Mouse (Mus musculus) stomach, embryonic 14.5 days (tissue): ENCODE measurements at regions not wholly inside any gene's neighbourhood (a gene's known extent, or its start where the extent isn't known, plus 50 kb on each side); places are given as distances from the start of the nearest gene placed in this dataset.

ENCODE experiments used
- ATAC-seq: fragments of 200-750 bp; cut with Nextera tagmentation; 2 replicates; pipeline ENCODE4 v1.8.0; 2017; ENCODE audit warnings: low read depth, moderate TSS enrichment; ENCODE audit not compliant: insufficient number of reproducible peaks, insufficient read depth, low FRiP score
- H3K27ac ChIP-seq: fragments of 300-500 bp; sonication (generic); 2 replicates; pipeline ENCODE4 v1.5.1; 2014; ENCODE audit warnings: mild to moderate bottlenecking, low read length, moderate library complexity, mixed read lengths
- H3K27me3 ChIP-seq: fragments of 300-500 bp; sonication (generic); 2 replicates; pipeline ENCODE4 v1.6.1; 2014; ENCODE audit warnings: low read length, control low read depth, mixed read lengths; ENCODE audit not compliant: control insufficient read depth, insufficient read depth
- H3K36me3 ChIP-seq: fragments of 300-500 bp; sonication (generic); 2 replicates; pipeline ENCODE4 v1.6.1; 2014; ENCODE audit warnings: mild to moderate bottlenecking, control low read depth, low read length, moderate library complexity, mixed read lengths; ENCODE audit not compliant: control insufficient read depth, insufficient read depth
- H3K4me1 ChIP-seq: fragments of 300-500 bp; sonication (generic); 2 replicates; pipeline ENCODE4 v1.6.1; 2014; ENCODE audit warnings: low read length, control low read depth, mixed read lengths; ENCODE audit not compliant: control insufficient read depth, insufficient read depth
- H3K4me2 ChIP-seq: fragments of 300-500 bp; sonication (generic); replicated peaks from 2 replicates; pipeline ENCODE4 v1.6.1; 2014; ENCODE audit warnings: low read depth, low read length, control low read depth
- H3K4me3 ChIP-seq: fragments of 300-500 bp; sonication (generic); 2 replicates; pipeline ENCODE4 v1.5.1; 2014; ENCODE audit warnings: low read depth, low read length, control low read depth
- H3K9ac ChIP-seq: fragments of 300-500 bp; sonication (generic); replicated peaks from 2 replicates; pipeline ENCODE4 v1.6.1; 2014; ENCODE audit warnings: low read depth, mild to moderate bottlenecking, control low read depth, low read length, moderate library complexity, mixed read lengths
- H3K9me3 ChIP-seq: fragments of 300-500 bp; sonication (generic); 2 replicates; pipeline ENCODE4 v1.6.1; 2016; ENCODE audit warnings: low read depth, low read length, control low read depth; ENCODE audit not compliant: control insufficient read depth
- WGBS: fragments of 180-500 bp; shearing (Covaris S2); extraction: QIAGEN DNeasy Blood & Tissue Kit; methylation state at CpG from one replicate; pipeline ENCODE4 v1.1.7; 2014; 5-methylcytosine and 5-hydroxymethylcytosine counted together

DNA sequence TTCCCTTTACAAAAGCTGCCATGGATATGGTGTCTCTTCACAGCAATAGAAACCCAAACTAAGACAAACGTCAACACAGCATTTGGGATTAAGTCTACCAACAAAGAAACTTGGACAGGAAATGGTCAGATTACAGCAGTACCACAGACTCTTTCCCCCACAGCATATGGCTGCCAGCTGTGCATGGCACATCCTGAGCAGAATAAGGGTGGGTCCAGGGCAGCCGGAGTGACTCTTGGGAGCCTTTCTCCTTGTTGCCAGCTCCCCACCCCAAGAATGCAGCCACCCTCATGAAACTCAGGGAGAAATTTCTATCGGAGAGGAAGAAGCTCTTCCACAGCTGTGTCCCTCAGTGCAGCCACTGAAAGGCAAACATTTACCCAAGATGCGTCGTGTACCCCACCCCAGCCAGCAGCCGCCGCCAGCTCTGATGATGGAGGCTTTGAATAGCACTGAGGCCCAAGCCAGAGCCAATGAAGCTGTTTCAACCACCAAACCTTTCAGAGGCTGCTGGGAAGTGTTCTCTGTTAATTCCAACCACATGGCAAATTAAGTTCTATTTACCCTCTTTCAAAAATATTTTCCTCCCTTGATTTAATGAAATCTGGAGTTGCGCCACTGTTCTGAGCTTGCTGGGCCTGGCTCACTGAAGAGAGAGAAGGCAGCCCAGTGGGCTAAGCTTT, 75.8 kb upstream of the Hs6st1 start:
- H3K27ac ChIP-seq: no peak overlapping the region

DNA sequence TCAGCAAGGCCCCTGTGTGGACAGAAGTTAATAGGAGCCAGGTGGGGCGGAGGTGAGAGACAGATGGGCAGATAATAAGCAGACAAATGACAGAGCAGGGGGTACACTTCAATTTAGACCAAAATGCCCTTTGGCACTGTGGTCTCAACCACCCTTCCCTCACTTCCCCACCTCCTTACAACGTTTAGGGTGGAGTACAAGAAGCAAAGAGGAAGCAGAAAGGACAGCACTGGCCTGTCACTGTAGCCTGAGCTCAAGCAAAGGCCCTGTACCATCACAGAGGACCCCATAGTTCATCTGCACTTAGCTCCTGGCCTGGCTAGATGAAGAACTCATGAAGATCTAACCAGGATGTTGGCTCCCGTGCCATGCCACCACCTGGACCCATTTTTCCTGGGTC, 75.3 kb upstream of the Hs6st1 start:
- ATAC-seq: no peak

More for the DNA sequence above, 75.8 kb upstream of the Hs6st1 start:
- Histone ChIP-seq H3K36me3 (no peaks in the 10 kb centered on the region), H3K4me3 (no peak overlapping the region), H3K9me3 (peaks cover 4% of the 10 kb centered on the region; the same call in 1 of the 2 replicates), H3K9ac (no peak overlapping the region), H3K27me3 (no peaks in the 10 kb centered on the region), H3K4me2 (no peak overlapping the region), H3K4me1 (no peaks in the 10 kb centered on the region)
- 65% methylated on average over 8 of the region's 8 CpGs for WGBS
- ATAC-seq: no peak

DNA sequence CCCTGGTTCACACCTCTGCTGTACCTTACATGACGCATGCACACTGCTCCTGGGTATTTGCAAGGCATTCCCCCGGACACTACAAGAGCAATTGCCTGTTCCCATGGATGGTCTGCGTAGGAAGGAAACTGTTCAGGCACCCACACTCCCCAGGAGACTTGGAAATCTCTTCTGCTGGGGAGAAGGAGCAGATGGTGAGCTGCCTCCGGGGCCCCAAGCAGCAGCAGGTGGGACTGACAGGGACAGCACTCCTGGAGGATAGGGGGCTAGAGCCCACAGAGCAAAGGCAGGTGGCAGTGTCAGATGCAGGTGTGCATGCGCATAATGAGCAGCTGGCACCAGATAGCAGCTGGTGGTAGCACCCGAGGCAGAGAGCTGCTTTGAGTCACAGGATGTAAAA, 72.5 kb upstream of the Hs6st1 start:
- no peak for ATAC-seq
- H3K9ac ChIP-seq: no peak overlapping the region

More for the DNA sequence above, 75.3 kb upstream of the Hs6st1 start:
- WGBS: 64% methylated on average over 3 of the region's 3 CpGs
- no peak overlapping the region for H3K4me3 ChIP-seq
- no peaks in the 10 kb centered on the region for H3K27me3 ChIP-seq
- H3K9ac ChIP-seq: no peak overlapping the region
- H3K4me1 ChIP-seq: no peaks in the 10 kb centered on the region
- no peak overlapping the region for H3K4me2 ChIP-seq
- no peak overlapping the region for H3K27ac ChIP-seq
- H3K9me3 ChIP-seq: peaks cover 4% of the 10 kb centered on the region; the same call in 1 of the 2 replicates
- no peaks in the 10 kb centered on the region for H3K36me3 ChIP-seq

DNA sequence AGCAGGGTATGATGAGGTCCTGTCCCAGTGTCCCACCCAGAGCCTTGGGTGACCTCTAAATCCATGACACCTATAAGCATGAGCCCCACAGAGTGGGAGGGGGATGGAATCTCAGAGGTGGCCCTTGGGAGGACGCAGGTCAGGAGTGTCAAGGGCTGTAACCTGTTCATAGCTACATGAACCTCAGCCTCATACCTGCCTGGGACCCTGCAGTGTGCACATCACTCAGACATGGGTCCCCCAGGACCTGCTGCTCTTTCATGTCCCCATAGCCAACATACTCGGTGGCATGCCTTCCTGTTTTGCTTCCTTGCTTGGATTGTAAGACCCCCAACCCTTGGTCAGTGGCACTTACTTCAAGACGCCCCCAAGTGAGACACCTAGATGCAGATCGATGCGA, 66.9 kb upstream of the Hs6st1 start:
- whole genome bisulfite sequencing: 89% methylated on average over 5 of the region's 5 CpGs
- ATAC-seq: no peak
- no peak overlapping the region for H3K4me2 ChIP-seq
- H3K27ac ChIP-seq: no peak overlapping the region
- H3K4me1 ChIP-seq: 0 out of 2 replicates have a peak, but pooled peaks cover 3% of the 10 kb centered on the region
- no peaks in the 10 kb centered on the region for H3K9me3 ChIP-seq
- no peak overlapping the region for H3K9ac ChIP-seq
- no peaks in the 10 kb centered on the region for H3K27me3 ChIP-seq
- no peaks in the 10 kb centered on the region for H3K36me3 ChIP-seq
- no peak overlapping the region for H3K4me3 ChIP-seq

More for the DNA sequence above, 72.5 kb upstream of the Hs6st1 start:
- Histone ChIP-seq H3K27ac (no peak overlapping the region), H3K4me2 (no peak overlapping the region), H3K9me3 (no peaks in the 10 kb centered on the region), H3K4me1 (no peaks in the 10 kb centered on the region), H3K27me3 (no peaks in the 10 kb centered on the region), H3K4me3 (no peak overlapping the region), H3K36me3 (no peaks in the 10 kb centered on the region)
- 70% methylated on average over 6 of the region's 6 CpGs for WGBS

DNA sequence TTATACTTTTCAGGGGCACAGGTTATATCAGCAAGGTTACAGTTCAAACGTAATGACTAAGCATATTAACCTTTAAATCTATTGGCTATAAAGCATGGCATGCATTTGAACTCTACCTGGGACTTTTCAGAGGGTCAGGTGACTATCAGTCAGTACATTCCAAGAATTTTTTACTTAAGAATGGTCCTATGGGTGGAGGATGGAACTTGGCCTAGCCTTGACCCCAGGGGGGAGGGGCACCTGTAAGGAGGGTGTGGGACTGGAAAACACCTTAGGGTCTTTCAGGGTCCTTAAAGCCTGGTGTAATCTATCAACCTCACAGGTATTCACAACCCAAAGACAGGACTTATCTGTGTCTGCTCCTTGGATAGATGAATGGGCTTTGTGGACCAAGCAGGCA, 66.4 kb upstream of the Hs6st1 start:
- 0 out of 2 replicates have a peak, but pooled peaks cover 3% of the 10 kb centered on the region for H3K4me1 ChIP-seq
- no peak for ATAC-seq
- H3K4me2 ChIP-seq: no peak overlapping the region
- no peak overlapping the region for H3K9ac ChIP-seq
- no peaks in the 10 kb centered on the region for H3K27me3 ChIP-seq
- no peaks in the 10 kb centered on the region for H3K36me3 ChIP-seq
- 75% methylated on average over 1 of the region's 1 CpGs for WGBS
- no peak overlapping the region for H3K27ac ChIP-seq
- no peaks in the 10 kb centered on the region for H3K9me3 ChIP-seq
- H3K4me3 ChIP-seq: no peak overlapping the region

DNA sequence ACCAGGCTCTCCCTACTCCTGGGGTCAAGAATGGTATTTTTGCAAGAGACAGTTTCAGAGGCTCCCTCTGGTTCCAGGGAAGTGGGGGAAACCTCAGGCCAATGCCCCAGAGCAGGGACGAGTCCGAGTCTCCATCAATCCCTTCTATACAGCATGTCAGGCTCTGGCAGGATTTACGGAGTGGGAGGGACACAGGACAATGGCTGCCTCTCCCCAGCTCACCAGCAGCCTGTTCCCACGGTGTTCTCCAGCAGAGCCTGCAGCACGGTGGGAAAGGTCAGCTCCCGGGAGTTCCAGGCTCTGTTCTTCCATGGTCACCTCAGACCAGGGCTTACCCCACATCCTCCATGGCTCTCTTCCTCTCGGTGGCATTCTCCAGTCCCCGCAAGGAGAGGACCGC, 64.6 kb upstream of the Hs6st1 start:
- no peak overlapping the region for H3K9ac ChIP-seq
- H3K27ac ChIP-seq: no peak overlapping the region
- WGBS: 34% methylated on average over 9 of the region's 9 CpGs
- no peak overlapping the region for H3K4me2 ChIP-seq
- no peak for ATAC-seq
- H3K36me3 ChIP-seq: no peaks in the 10 kb centered on the region
- H3K27me3 ChIP-seq: no peaks in the 10 kb centered on the region
- no peaks in the 10 kb centered on the region for H3K9me3 ChIP-seq
- no peak overlapping the region for H3K4me3 ChIP-seq
- 0 out of 2 replicates have a peak, but pooled peaks cover 3% of the 10 kb centered on the region for H3K4me1 ChIP-seq

DNA sequence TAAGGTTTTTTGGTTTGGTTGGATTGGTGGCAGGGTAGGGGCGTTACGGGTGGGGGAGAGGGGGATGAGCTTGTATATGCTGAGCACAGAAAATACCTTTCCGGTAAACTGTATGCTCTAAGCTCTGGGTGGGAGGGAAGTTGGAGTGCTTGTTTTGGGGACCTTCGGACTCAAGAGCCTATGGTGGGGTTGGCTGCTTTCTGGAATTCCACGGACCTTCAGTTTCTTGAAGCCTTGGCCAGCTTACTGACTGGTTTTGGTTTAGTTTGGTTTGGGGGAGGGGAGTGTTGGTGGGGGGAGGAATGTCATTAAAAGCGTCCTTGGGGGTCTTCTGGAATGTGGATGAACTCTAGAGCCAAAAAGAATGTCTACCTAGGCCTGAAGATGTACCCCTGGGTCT, 59.6 kb upstream of the Hs6st1 start:
- Histone ChIP-seq H3K36me3 (no peaks in the 10 kb centered on the region), H3K4me3 (no peak overlapping the region), H3K4me2 (no peak overlapping the region), H3K27me3 (no peaks in the 10 kb centered on the region), H3K9ac (no peak overlapping the region), H3K27ac (no peak overlapping the region), H3K9me3 (no peaks in the 10 kb centered on the region), H3K4me1 (0 out of 2 replicates have a peak, but pooled peaks cover 3% of the 10 kb centered on the region)
- WGBS: 92% methylated on average over 6 of the region's 6 CpGs
- no peak for ATAC-seq

DNA sequence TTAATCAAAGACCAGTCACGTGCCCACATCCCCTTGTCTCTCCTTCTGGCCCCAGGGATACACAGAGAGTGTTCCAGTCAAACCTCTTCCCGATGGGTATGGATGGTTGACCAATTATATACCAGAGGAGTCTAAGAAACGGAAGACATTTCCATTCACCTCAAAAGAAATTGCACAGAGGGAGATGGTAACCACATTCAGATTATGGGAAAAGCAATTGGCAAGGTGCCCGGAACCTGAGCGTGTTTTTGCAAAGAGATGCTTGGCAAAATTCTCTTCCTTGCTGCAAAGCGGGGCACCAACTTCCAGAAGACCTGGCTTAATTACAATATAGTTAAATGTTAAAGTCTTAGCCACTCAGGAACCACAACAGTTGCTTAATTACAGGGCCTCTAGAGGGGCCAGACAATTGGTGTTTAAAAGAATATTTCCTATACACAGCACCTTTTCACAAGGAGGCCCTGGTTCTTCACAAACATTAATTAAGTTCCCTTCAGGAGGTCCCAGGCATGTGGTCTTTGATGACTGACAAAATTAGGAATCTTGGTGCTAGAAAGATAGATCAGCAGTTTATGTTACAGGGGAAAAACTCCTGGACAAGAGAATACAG, 59.1 kb upstream of the Hs6st1 start:
- Histone ChIP-seq H3K27ac (no peak overlapping the region), H3K4me1 (no peaks in the 10 kb centered on the region), H3K4me2 (no peak overlapping the region), H3K4me3 (no peak overlapping the region), H3K27me3 (no peaks in the 10 kb centered on the region), H3K9me3 (no peaks in the 10 kb centered on the region), H3K9ac (no peak overlapping the region), H3K36me3 (no peaks in the 10 kb centered on the region)
- 71% methylated on average over 6 of the region's 6 CpGs for WGBS
- no peak for ATAC-seq
